8 mouse cellular contexts compared by ENCODE assay signal in genomic region chr9:116383411-116384101, GRCm38 (mm10).
DNase-seq lines count a peak whose midpoint lies in the region; ATAC-seq lines count a peak whose summit lies in the region.

No protein-coding gene starts in this region.

- no peaks in the 10 kb centered on the region for H3K9me3 ChIP-seq in forebrain, embryonic 10.5 days
- H3K9me3 ChIP-seq in forebrain, embryonic 11.5 days (ENCODE audit: control insufficient read depth, low read length) = no peaks in the 10 kb centered on the region
- H3K9me3 ChIP-seq in heart, embryonic 13.5 days = no peaks in the 10 kb centered on the region
- H3K9me3 ChIP-seq in kidney, embryonic 15.5 days (replicated peaks) = no peaks in the 10 kb centered on the region

- peak overlapping the region; percentile 70 for H3K27ac ChIP-seq in forebrain, embryonic 10.5 days
- H3K27ac ChIP-seq in forebrain, embryonic 11.5 days (ENCODE audit: low read depth, low read length) = no peak overlapping the region
- H3K27ac ChIP-seq in heart, embryonic 13.5 days (replicated peaks) = peak overlapping the region; percentile 82
- H3K27ac ChIP-seq in kidney, embryonic 15.5 days = peak overlapping the region; percentile 93

- H3K4me3 ChIP-seq in forebrain, embryonic 10.5 days = peak overlapping the region; percentile 14; the same call in 1 of the 2 replicates
- H3K4me3 ChIP-seq in forebrain, embryonic 11.5 days (ENCODE audit: low read depth, low read length) = no peak overlapping the region
- H3K4me3 ChIP-seq in heart, embryonic 13.5 days = peak overlapping the region; percentile 32
- H3K4me3 ChIP-seq in kidney, embryonic 15.5 days (replicated peaks) = peak overlapping the region; percentile 29

- 56% methylated on average over 18 of the region's 18 CpGs for WGBS in forebrain, embryonic 10.5 days
- WGBS in forebrain, embryonic 11.5 days = 58% methylated on average over 18 of the region's 18 CpGs
- WGBS in heart, embryonic 13.5 days = 26% methylated on average over 18 of the region's 18 CpGs
- WGBS in kidney, embryonic 15.5 days = 7% methylated on average over 18 of the region's 18 CpGs

- DNase-seq in forebrain, embryonic 10.5 days (ENCODE audit: extremely low spot score, low spot score) = no peak
- DNase-seq in forebrain, embryonic 11.5 days (ENCODE audit: low spot score) = no peak
- peak; percentile 52 for DNase-seq in embryo, embryonic 11.5 days (ENCODE audit: low read depth, low spot score)
- DNase-seq in lung, postnatal 14 days = peak; percentile 60
- peak; percentile 64 for DNase-seq in thymus, postnatal 14 days
- DNase-seq in layer of hippocampus, adult 9-11 months = no peak

- no peak overlapping the region for H3K9ac ChIP-seq in forebrain, embryonic 11.5 days (ENCODE audit: low read length)
- H3K9ac ChIP-seq in heart, embryonic 13.5 days = peak overlapping the region; percentile 73
- no peak overlapping the region for H3K9ac ChIP-seq in kidney, embryonic 15.5 days

- H3K4me2 ChIP-seq in forebrain, embryonic 11.5 days (ENCODE audit: low read depth, low read length, severe bottlenecking) = no peak overlapping the region
- H3K4me2 ChIP-seq in heart, embryonic 13.5 days = peak overlapping the region; percentile 68
- H3K4me2 ChIP-seq in kidney, embryonic 15.5 days = peak overlapping the region; percentile 59

- ATAC-seq in forebrain, embryonic 11.5 days (replicated peaks; ENCODE audit: low FRiP score) = no peak
- ATAC-seq in heart, embryonic 13.5 days (ENCODE audit: extremely low read depth, insufficient number of reproducible peaks, low FRiP score, low TSS enrichment) = no peak
- ATAC-seq in kidney, embryonic 15.5 days (replicated peaks; ENCODE audit: low FRiP score) = peak; percentile 83

- H3K27me3 ChIP-seq in forebrain, embryonic 10.5 days (ENCODE audit: poor library complexity, severe bottlenecking) = no peaks in the 10 kb centered on the region
- H3K27me3 ChIP-seq in forebrain, embryonic 11.5 days (ENCODE audit: control insufficient read depth, insufficient read depth, low read length) = no peaks in the 10 kb centered on the region
- H3K27me3 ChIP-seq in heart, embryonic 13.5 days (replicated peaks) = no peaks in the 10 kb centered on the region
- no peaks in the 10 kb centered on the region for H3K27me3 ChIP-seq in kidney, embryonic 15.5 days

- no peaks in the 10 kb centered on the region for H3K36me3 ChIP-seq in forebrain, embryonic 10.5 days (replicated peaks)
- H3K36me3 ChIP-seq in forebrain, embryonic 11.5 days (ENCODE audit: control insufficient read depth, insufficient read depth, low read length) = no peaks in the 10 kb centered on the region
- no peaks in the 10 kb centered on the region for H3K36me3 ChIP-seq in heart, embryonic 13.5 days
- H3K36me3 ChIP-seq in kidney, embryonic 15.5 days = no peaks in the 10 kb centered on the region

- peaks cover 16% of the 10 kb centered on the region for H3K4me1 ChIP-seq in forebrain, embryonic 10.5 days
- H3K4me1 ChIP-seq in forebrain, embryonic 11.5 days (replicated peaks; ENCODE audit: control insufficient read depth, insufficient read depth, low read length) = no peaks in the 10 kb centered on the region
- peaks cover 19% of the 10 kb centered on the region for H3K4me1 ChIP-seq in heart, embryonic 13.5 days
- peaks cover 19% of the 10 kb centered on the region for H3K4me1 ChIP-seq in kidney, embryonic 15.5 days

Comparison
In these comparisons a context has a peak if more than half of its experiments do, and no peak if none do; other contexts are left out.
1. DNase-seq: peak in embryo, embryonic 11.5 days (single experiment), lung, postnatal 14 days (single experiment) and thymus, postnatal 14 days (single experiment); none in forebrain, embryonic 10.5 days (single experiment), forebrain, embryonic 11.5 days (single experiment) and layer of hippocampus, adult 9-11 months (single experiment).